Mouse (Mus musculus) liver, postnatal 0 days (tissue): ENCODE measurements around the gene Plekhm3.

Experiments
- CTCF ChIP-seq: sonication (generic); IDR thresholded peaks from 2 replicates; pipeline ENCODE4 v1.5.1; 2016; ENCODE audit warnings: antibody characterized with exemption, low read depth
- EP300 ChIP-seq: IDR thresholded peaks from 2 replicates; pipeline ENCODE4 v1.6.1; 2016; ENCODE audit warnings: antibody characterized with exemption, low read depth, mild to moderate bottlenecking

DNA sequence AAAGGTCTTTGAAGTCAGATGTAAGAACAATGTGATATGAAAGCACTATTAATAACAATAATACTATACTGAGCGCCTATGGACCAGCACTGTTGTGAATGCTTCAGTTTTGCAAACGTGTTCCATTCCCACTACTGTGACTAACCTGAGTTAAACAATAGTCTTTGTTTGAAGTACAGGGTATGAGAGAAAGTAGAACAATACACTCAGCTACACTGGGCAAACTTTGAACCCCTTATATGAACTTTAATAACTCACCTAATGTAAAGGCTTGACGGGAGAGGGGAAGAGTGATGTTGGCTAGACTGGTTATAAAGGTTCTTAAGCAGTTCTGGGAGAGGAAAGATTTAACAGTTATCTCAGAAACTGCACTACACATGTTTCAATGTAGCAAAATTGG, 76.0 kb downstream of the Plekhm3 start:
- TF ChIP-seq CTCF (no peak), EP300 (no peak)
